Mouse (Mus musculus): ENCODE measurements at regions not wholly inside any gene's neighbourhood (a gene's known extent, or its start where the extent isn't known, plus 50 kb on each side); places are given as distances from the start of the nearest gene placed in this dataset.

DNA sequence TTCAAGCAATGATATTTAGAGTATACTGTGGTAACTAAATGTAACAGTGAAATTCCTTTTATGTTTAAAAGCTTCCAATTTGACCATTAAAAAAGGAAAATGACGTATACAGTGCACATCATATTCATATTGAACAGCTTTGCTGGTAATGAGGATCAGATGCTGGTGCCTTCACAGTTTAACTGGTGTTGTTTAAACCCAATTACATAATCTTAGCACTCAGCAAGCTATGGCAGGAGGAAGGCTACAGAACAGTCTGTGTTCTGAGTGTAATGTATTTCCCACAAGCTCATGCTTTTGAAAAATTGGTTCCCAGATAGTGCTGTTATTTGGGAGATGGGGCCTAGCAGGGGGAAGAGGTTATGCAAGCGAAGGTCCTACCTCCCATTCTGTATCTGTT lies 783.1 kb upstream of the Tbl1xr1 start:
- TF ChIP-seq CTCF (IDR thresholded peaks at IDR 0.05; ENCODE audit: extremely low read depth, insufficient read depth, insufficient read length, insufficient replicate concordance) (no peak), POLR2A (IDR thresholded peaks at IDR 0.05; ENCODE audit: low read depth, low read length) (no peak)

All from spleen, adult 2 months (tissue).